Mouse (Mus musculus) heart, adult 2 months (tissue): ENCODE results near the gene Pim3. TPM values are rescaled to one million over a fixed set of nuclear protein-coding genes. Genes with fewer than 3 reads are reported as not detected.
A peak's percentile ranks its signal among the peaks of the same experiment; 100 is the strongest.

Experiments used
- DNase-seq, 2 experiments: peaks; one replicate each; pipeline ENCODE4 v3.0.0; 2021
- H3K27ac ChIP-seq: fragments of 200-600 bp; 2 replicates; pipeline ENCODE4 v1.8.1; 2022
- H3K27me3 ChIP-seq: fragments of 200-500 bp; 2 replicates; pipeline ENCODE4 v1.6.1; 2012; ENCODE audit warnings: mild to moderate bottlenecking, low read length, inconsistent platforms, mixed read lengths; ENCODE audit not compliant: control insufficient read depth, insufficient read depth
- H3K36me3 ChIP-seq: fragments of 200-500 bp; 2 replicates; pipeline ENCODE4 v1.6.1; 2012; ENCODE audit warnings: low read length, inconsistent platforms; ENCODE audit not compliant: control insufficient read depth, insufficient read depth
- H3K4me1 ChIP-seq: fragments of 200-500 bp; 2 replicates; pipeline ENCODE4 v1.6.1; 2011; ENCODE audit warnings: low read length; ENCODE audit not compliant: control insufficient read depth, insufficient read depth
- H3K4me3 ChIP-seq: fragments of 200-600 bp; 2 replicates; pipeline ENCODE4 v1.8.1; 2022
- H3K79me2 ChIP-seq: fragments of 200-500 bp; replicated peaks from 2 replicates; pipeline ENCODE4 v1.6.1; 2012; ENCODE audit warnings: mild to moderate bottlenecking, inconsistent platforms, low read length, moderate library complexity, mixed read lengths; ENCODE audit not compliant: control insufficient read depth, insufficient read depth
- H3K9ac ChIP-seq: fragments of 200-500 bp; 2 replicates; pipeline ENCODE4 v1.6.1; 2012; ENCODE audit warnings: low read depth, mild to moderate bottlenecking, control low read depth, inconsistent platforms, low read length, mixed read lengths
- CTCF ChIP-seq: fragments of 200-600 bp; IDR thresholded peaks from 2 replicates; pipeline ENCODE4 v1.8.1; 2022; ENCODE audit warnings: antibody characterized with exemption, mild to moderate bottlenecking, moderate library complexity
- EP300 ChIP-seq: fragments of 200-500 bp; IDR thresholded peaks from 2 replicates; pipeline ENCODE4 v1.6.1; 2011; ENCODE audit warnings: low read depth, low read length, control low read depth; ENCODE audit not compliant: insufficient read depth
- POLR2A ChIP-seq: fragments of 200-500 bp; IDR thresholded peaks from 2 replicates; pipeline ENCODE4 v1.6.1; 2011; ENCODE audit warnings: mild to moderate bottlenecking, low read depth, low read length, control low read depth; ENCODE audit not compliant: insufficient read depth
- WGBS: fragments of 180-500 bp; shearing (Covaris S2); methylation state at CpG from one replicate; pipeline ENCODE4 v1.1.7; 2018; 5-methylcytosine and 5-hydroxymethylcytosine counted together
- intact Hi-C: fragments of 180-260 bp; cut with DNase I; formaldehyde crosslinking; loops from one replicate; pipeline ENCODE4 v1.15.1; 2025
- polyA plus RNA-seq: library from polyadenylated mRNA; depleted of rRNA; stranded (reverse); fragments of >200 nt; gene quantifications from 2 replicates; pipeline ENCODE4 v1.2.3, GENCODE M21; 2012
- total RNA-seq, 2 experiments: library from RNA; stranded (reverse); gene quantifications; 2 replicates each; pipeline ENCODE4 v1.2.3; 2021

The Pim3 gene
- total and polyA plus RNA-seq, 3 experiments = 58.8 to 133 (median 95.3) TPM

GRCm38 (mm10) chr15:88819026-88819905 lies 42.7 kb upstream of the Pim3 start, which contains the start of the genes Alg12 and Creld2:
Gene Alg12, minus strand, starts transcription at chr15:88819318.
Gene Creld2, plus strand, starts transcription at chr15:88819646.
- no peaks in the 10 kb centered on the region for H3K4me1 ChIP-seq
- peak within 1 kb of the TSS; percentile 87 for H3K27ac ChIP-seq
- intact Hi-C loops = loop anchor here (2.0 to 5.0 kb wide), 2 partner anchors 67 to 86 kb away; partner anchors contain the start of gene Zbed4
- no peaks in the 10 kb centered on the region for H3K36me3 ChIP-seq
- WGBS = under 1% methylated on average over 88 of the region's 88 CpGs
- DNase-seq = peak; percentile 99 to 100
- peak within 1 kb of the TSS; percentile 98 for H3K9ac ChIP-seq
- TF ChIP-seq EP300 = no peak
- no peak for TF ChIP-seq CTCF
- peak; percentile 74 for TF ChIP-seq POLR2A
- no peaks in the 10 kb centered on the region for H3K27me3 ChIP-seq
- no peaks in the 10 kb centered on the region for H3K79me2 ChIP-seq
- H3K4me3 ChIP-seq = peak within 1 kb of the TSS; percentile 78

GRCm38 (mm10) chr15:88819906-88820303 lies 42.1 kb upstream of the Pim3 start:
- Histone ChIP-seq H3K27ac (peak overlapping the region; percentile 55), H3K9ac (peak overlapping the region; percentile 88), H3K27me3 (no peaks in the 10 kb centered on the region), H3K79me2 (no peaks in the 10 kb centered on the region), H3K4me1 (no peaks in the 10 kb centered on the region), H3K36me3 (no peaks in the 10 kb centered on the region), H3K4me3 (peak overlapping the region; percentile 74)
- no peak for DNase-seq
- intact Hi-C loops = loop anchor here (2.0 to 10.0 kb wide), 3 partner anchors 68 to 255 kb away; partner anchors contain the start of genes Trabd and Zbed4
- TF ChIP-seq CTCF = no peak
- no peak for TF ChIP-seq POLR2A
- no peak for TF ChIP-seq EP300
- WGBS = 1% methylated on average over 23 of the region's 23 CpGs

GRCm38 (mm10) chr15:88821403-88821802 lies 40.6 kb upstream of the Pim3 start:
- no peaks in the 10 kb centered on the region for H3K36me3 ChIP-seq
- no peaks in the 10 kb centered on the region for H3K79me2 ChIP-seq
- no peak overlapping the region for H3K9ac ChIP-seq
- TF ChIP-seq EP300 = no peak
- 82% methylated on average over 7 of the region's 7 CpGs for WGBS
- no peaks in the 10 kb centered on the region for H3K4me1 ChIP-seq
- H3K27ac ChIP-seq = no peak overlapping the region
- no peak for DNase-seq
- intact Hi-C loops = loop anchor here (10.0 kb wide), 1 partner anchor 253 kb away; the partner anchor contains the start of gene Trabd
- no peaks in the 10 kb centered on the region for H3K27me3 ChIP-seq
- H3K4me3 ChIP-seq = no peak overlapping the region

GRCm38 (mm10) chr15:88822513-88822912 lies 39.5 kb upstream of the Pim3 start:
- Histone ChIP-seq H3K4me1 (no peaks in the 10 kb centered on the region), H3K9ac (no peak overlapping the region), H3K36me3 (no peaks in the 10 kb centered on the region), H3K4me3 (no peak overlapping the region), H3K27me3 (no peaks in the 10 kb centered on the region), H3K79me2 (no peaks in the 10 kb centered on the region), H3K27ac (no peak overlapping the region)
- DNase-seq = no peak
- 91% methylated on average over 7 of the region's 7 CpGs for WGBS
- TF ChIP-seq EP300 (no peak), POLR2A (no peak), CTCF (no peak)
- intact Hi-C loops = loop anchor here (10.0 kb wide), 1 partner anchor 252 kb away; the partner anchor contains the start of gene Trabd

GRCm38 (mm10) chr15:88823376-88823775 lies 38.6 kb upstream of the Pim3 start:
- no peaks in the 10 kb centered on the region for H3K79me2 ChIP-seq
- no peaks in the 10 kb centered on the region for H3K36me3 ChIP-seq
- H3K4me3 ChIP-seq = no peak overlapping the region
- no peak for DNase-seq
- intact Hi-C loops = loop anchor here (10.0 kb wide), 1 partner anchor 251 kb away; the partner anchor contains the start of gene Trabd
- 90% methylated on average over 5 of the region's 5 CpGs for WGBS
- no peak for TF ChIP-seq POLR2A
- TF ChIP-seq EP300 = no peak
- no peak for TF ChIP-seq CTCF
- no peak overlapping the region for H3K9ac ChIP-seq
- H3K27me3 ChIP-seq = no peaks in the 10 kb centered on the region
- no peak overlapping the region for H3K27ac ChIP-seq
- no peaks in the 10 kb centered on the region for H3K4me1 ChIP-seq

- H3K27ac ChIP-seq = no peak overlapping the region
- no peak overlapping the region for H3K9ac ChIP-seq
- 88% methylated on average over 6 of the region's 6 CpGs for WGBS
- H3K4me1 ChIP-seq = peaks cover 14% of the 10 kb centered on the region
- TF ChIP-seq CTCF (no peak), POLR2A (no peak), EP300 (no peak)
- no peaks in the 10 kb centered on the region for H3K79me2 ChIP-seq
- intact Hi-C loops = loop anchor here (10.0 kb wide), 1 partner anchor 247 kb away; the partner anchor contains the start of gene Trabd
- H3K36me3 ChIP-seq = no peaks in the 10 kb centered on the region
- no peak overlapping the region for H3K4me3 ChIP-seq
- no peak for DNase-seq
- no peaks in the 10 kb centered on the region for H3K27me3 ChIP-seq
Measured at GRCm38 (mm10) chr15:88827466-88827865, 34.5 kb upstream of the Pim3 start.
